Mouse (Mus musculus): Measurements from ENCODE around the gene Zbtb7b. TPM values are rescaled to one million over a fixed set of nuclear protein-coding genes. Genes with fewer than 3 reads are reported as not detected.

Zbtb7b gene
- polyA plus RNA-seq, 1 experiment from 2014 or later: 0.77 TPM

GRCm38 (mm10) chr3:89364631-89365030 lies 29.9 kb downstream of the Zbtb7b start:
- WGBS: 49% methylated on average over 8 of the region's 8 CpGs
- H3K4me3 ChIP-seq (replicated peaks; ENCODE audit: low read length): no peak overlapping the region
- no peak overlapping the region for H3K27ac ChIP-seq (ENCODE audit: low read length)
- H3K4me1 ChIP-seq (replicated peaks; ENCODE audit: control insufficient read depth, insufficient read depth, low read length): no peaks in the 10 kb centered on the region
- no peak for ATAC-seq
- H3K9ac ChIP-seq (replicated peaks; ENCODE audit: low read depth, low read length): no peak overlapping the region
- no peaks in the 10 kb centered on the region for H3K27me3 ChIP-seq (replicated peaks; ENCODE audit: control insufficient read depth, insufficient read depth, low read length)
- no peaks in the 10 kb centered on the region for H3K9me3 ChIP-seq (ENCODE audit: control insufficient read depth, low read length)
- no peak overlapping the region for H3K4me2 ChIP-seq (ENCODE audit: low read length)
- no peaks in the 10 kb centered on the region for H3K36me3 ChIP-seq (ENCODE audit: control insufficient read depth, insufficient read depth)

- Histone ChIP-seq H3K27ac (ENCODE audit: low read length) (no peak within 1 kb of the TSS), H3K27me3 (replicated peaks; ENCODE audit: control insufficient read depth, insufficient read depth, low read length) (no peaks in the 10 kb centered on the region), H3K9me3 (ENCODE audit: control insufficient read depth, low read length) (no peaks in the 10 kb centered on the region), H3K4me2 (ENCODE audit: low read length) (no peak within 1 kb of the TSS), H3K36me3 (ENCODE audit: control insufficient read depth, insufficient read depth) (no peaks in the 10 kb centered on the region), H3K9ac (replicated peaks; ENCODE audit: low read depth, low read length) (no peak within 1 kb of the TSS), H3K4me1 (replicated peaks; ENCODE audit: control insufficient read depth, insufficient read depth, low read length) (no peaks in the 10 kb centered on the region), H3K4me3 (replicated peaks; ENCODE audit: low read length) (no peak within 1 kb of the TSS)
- no peak for ATAC-seq
- WGBS: 86% methylated on average over 7 of the region's 7 CpGs
Measured at GRCm38 (mm10) chr3:89361675-89362074, 32.9 kb downstream of the Zbtb7b start, which contains the start of gene Dcst2. Gene Dcst2 (plus strand): TSS chr3:89361975.

DNA sequence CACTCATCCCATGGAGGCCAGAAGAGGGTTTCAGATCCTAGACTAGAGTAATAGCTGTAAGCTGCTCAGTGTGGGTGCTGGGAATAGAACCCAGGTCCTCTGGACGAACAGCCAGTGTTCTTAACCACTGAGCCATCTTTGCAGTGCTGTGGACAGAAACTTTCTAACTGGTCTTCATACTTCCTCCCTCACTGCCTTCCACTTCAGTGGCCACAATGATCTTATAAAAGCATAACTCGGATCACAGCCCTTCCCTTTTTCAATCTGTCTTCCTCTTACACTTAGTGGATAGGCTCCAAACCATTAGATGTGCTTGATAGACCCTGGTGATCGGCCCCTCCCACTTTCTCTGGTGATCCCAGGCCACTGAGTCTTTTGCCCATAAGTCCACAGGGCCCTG lies 34.3 kb downstream of the Zbtb7b start:
- no peak overlapping the region for H3K9ac ChIP-seq (replicated peaks; ENCODE audit: low read depth, low read length)
- H3K4me2 ChIP-seq (ENCODE audit: low read length): no peak overlapping the region
- H3K4me1 ChIP-seq (replicated peaks; ENCODE audit: control insufficient read depth, insufficient read depth, low read length): no peaks in the 10 kb centered on the region
- H3K36me3 ChIP-seq (ENCODE audit: control insufficient read depth, insufficient read depth): no peaks in the 10 kb centered on the region
- H3K27me3 ChIP-seq (replicated peaks; ENCODE audit: control insufficient read depth, insufficient read depth, low read length): no peaks in the 10 kb centered on the region
- H3K27ac ChIP-seq (ENCODE audit: low read length): no peak overlapping the region
- H3K4me3 ChIP-seq (replicated peaks; ENCODE audit: low read length): no peak overlapping the region
- WGBS: 67% methylated on average over 3 of the region's 3 CpGs
- H3K9me3 ChIP-seq (ENCODE audit: control insufficient read depth, low read length): no peaks in the 10 kb centered on the region
- no peak for ATAC-seq

- no peak for ATAC-seq
- Histone ChIP-seq H3K4me2 (ENCODE audit: low read length) (no peak overlapping the region), H3K36me3 (ENCODE audit: control insufficient read depth, insufficient read depth) (no peaks in the 10 kb centered on the region), H3K4me1 (replicated peaks; ENCODE audit: control insufficient read depth, insufficient read depth, low read length) (no peaks in the 10 kb centered on the region; the same call in 1 of the 2 replicates), H3K27ac (ENCODE audit: low read length) (no peak overlapping the region), H3K27me3 (replicated peaks; ENCODE audit: control insufficient read depth, insufficient read depth, low read length) (no peaks in the 10 kb centered on the region), H3K9me3 (ENCODE audit: control insufficient read depth, low read length) (no peaks in the 10 kb centered on the region), H3K4me3 (replicated peaks; ENCODE audit: low read length) (no peak overlapping the region), H3K9ac (replicated peaks; ENCODE audit: low read depth, low read length) (no peak overlapping the region)
- 75% methylated on average over 6 of the region's 6 CpGs for WGBS
Measured at GRCm38 (mm10) chr3:89359630-89360029, 34.9 kb downstream of the Zbtb7b start.

- Histone ChIP-seq H3K4me3 (replicated peaks; ENCODE audit: low read length) (no peak overlapping the region), H3K9me3 (ENCODE audit: control insufficient read depth, low read length) (no peaks in the 10 kb centered on the region), H3K4me1 (replicated peaks; ENCODE audit: control insufficient read depth, insufficient read depth, low read length) (no peaks in the 10 kb centered on the region; the same call in 1 of the 2 replicates), H3K27me3 (replicated peaks; ENCODE audit: control insufficient read depth, insufficient read depth, low read length) (no peaks in the 10 kb centered on the region), H3K4me2 (ENCODE audit: low read length) (no peak overlapping the region), H3K27ac (ENCODE audit: low read length) (no peak overlapping the region), H3K9ac (replicated peaks; ENCODE audit: low read depth, low read length) (no peak overlapping the region), H3K36me3 (ENCODE audit: control insufficient read depth, insufficient read depth) (no peaks in the 10 kb centered on the region)
- WGBS: 67% methylated on average over 9 of the region's 9 CpGs
- no peak for ATAC-seq
Measured at GRCm38 (mm10) chr3:89356029-89356428, 38.5 kb downstream of the Zbtb7b start.

DNA sequence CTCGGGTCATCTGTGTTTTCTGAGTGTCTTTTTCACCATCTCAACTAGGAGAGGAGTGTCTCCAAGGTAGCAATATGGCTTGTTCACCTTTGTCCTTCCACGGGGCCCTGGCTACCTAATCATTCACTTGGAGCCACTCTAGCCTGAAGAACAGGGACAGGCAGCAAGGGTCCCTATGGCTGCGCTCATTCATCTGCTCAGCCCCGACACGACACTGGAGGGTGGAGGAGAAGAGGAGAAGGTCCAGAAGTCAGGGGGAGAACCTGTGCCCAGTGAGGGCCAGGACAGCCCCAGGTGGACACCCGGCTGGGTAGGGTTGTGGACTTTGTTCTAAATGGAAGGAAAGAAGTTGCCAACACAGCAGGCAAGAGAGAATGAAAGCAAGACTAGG lies 39.1 kb downstream of the Zbtb7b start:
- H3K4me3 ChIP-seq (replicated peaks; ENCODE audit: low read length): no peak overlapping the region
- H3K27me3 ChIP-seq (replicated peaks; ENCODE audit: control insufficient read depth, insufficient read depth, low read length): no peaks in the 10 kb centered on the region
- 87% methylated on average over 6 of the region's 6 CpGs for WGBS
- ATAC-seq: no peak
- no peaks in the 10 kb centered on the region for H3K9me3 ChIP-seq (ENCODE audit: control insufficient read depth, low read length)
- H3K27ac ChIP-seq (ENCODE audit: low read length): no peak overlapping the region
- no peaks in the 10 kb centered on the region for H3K36me3 ChIP-seq (ENCODE audit: control insufficient read depth, insufficient read depth)
- H3K4me1 ChIP-seq (replicated peaks; ENCODE audit: control insufficient read depth, insufficient read depth, low read length): peaks cover 3% of the 10 kb centered on the region; the same call in 1 of the 2 replicates
- H3K4me2 ChIP-seq (ENCODE audit: low read length): no peak overlapping the region
- H3K9ac ChIP-seq (replicated peaks; ENCODE audit: low read depth, low read length): no peak overlapping the region

- Histone ChIP-seq H3K4me3 (replicated peaks; ENCODE audit: low read length) (no peak overlapping the region), H3K27ac (ENCODE audit: low read length) (no peak overlapping the region), H3K36me3 (ENCODE audit: control insufficient read depth, insufficient read depth) (no peaks in the 10 kb centered on the region), H3K4me1 (replicated peaks; ENCODE audit: control insufficient read depth, insufficient read depth, low read length) (peaks cover 7% of the 10 kb centered on the region; the same call in 1 of the 2 replicates), H3K27me3 (replicated peaks; ENCODE audit: control insufficient read depth, insufficient read depth, low read length) (no peaks in the 10 kb centered on the region), H3K9me3 (ENCODE audit: control insufficient read depth, low read length) (no peaks in the 10 kb centered on the region), H3K4me2 (ENCODE audit: low read length) (no peak overlapping the region), H3K9ac (replicated peaks; ENCODE audit: low read depth, low read length) (no peak overlapping the region)
- whole genome bisulfite sequencing: 21% methylated on average over 5 of the region's 5 CpGs
- ATAC-seq: no peak
Measured at GRCm38 (mm10) chr3:89354816-89355511, 39.6 kb downstream of the Zbtb7b start.

GRCm38 (mm10) chr3:89351271-89351670 lies 43.3 kb downstream of the Zbtb7b start:
- H3K4me2 ChIP-seq (ENCODE audit: low read length): no peak overlapping the region
- H3K36me3 ChIP-seq (ENCODE audit: control insufficient read depth, insufficient read depth): no peaks in the 10 kb centered on the region
- 79% methylated on average over 5 of the region's 5 CpGs for WGBS
- no peaks in the 10 kb centered on the region for H3K9me3 ChIP-seq (ENCODE audit: control insufficient read depth, low read length)
- no peak overlapping the region for H3K27ac ChIP-seq (ENCODE audit: low read length)
- H3K4me1 ChIP-seq (replicated peaks; ENCODE audit: control insufficient read depth, insufficient read depth, low read length): peaks cover 12% of the 10 kb centered on the region; the same call in 1 of the 2 replicates
- no peak overlapping the region for H3K9ac ChIP-seq (replicated peaks; ENCODE audit: low read depth, low read length)
- no peak overlapping the region for H3K4me3 ChIP-seq (replicated peaks; ENCODE audit: low read length)
- ATAC-seq: no peak
- no peaks in the 10 kb centered on the region for H3K27me3 ChIP-seq (replicated peaks; ENCODE audit: control insufficient read depth, insufficient read depth, low read length)

DNA sequence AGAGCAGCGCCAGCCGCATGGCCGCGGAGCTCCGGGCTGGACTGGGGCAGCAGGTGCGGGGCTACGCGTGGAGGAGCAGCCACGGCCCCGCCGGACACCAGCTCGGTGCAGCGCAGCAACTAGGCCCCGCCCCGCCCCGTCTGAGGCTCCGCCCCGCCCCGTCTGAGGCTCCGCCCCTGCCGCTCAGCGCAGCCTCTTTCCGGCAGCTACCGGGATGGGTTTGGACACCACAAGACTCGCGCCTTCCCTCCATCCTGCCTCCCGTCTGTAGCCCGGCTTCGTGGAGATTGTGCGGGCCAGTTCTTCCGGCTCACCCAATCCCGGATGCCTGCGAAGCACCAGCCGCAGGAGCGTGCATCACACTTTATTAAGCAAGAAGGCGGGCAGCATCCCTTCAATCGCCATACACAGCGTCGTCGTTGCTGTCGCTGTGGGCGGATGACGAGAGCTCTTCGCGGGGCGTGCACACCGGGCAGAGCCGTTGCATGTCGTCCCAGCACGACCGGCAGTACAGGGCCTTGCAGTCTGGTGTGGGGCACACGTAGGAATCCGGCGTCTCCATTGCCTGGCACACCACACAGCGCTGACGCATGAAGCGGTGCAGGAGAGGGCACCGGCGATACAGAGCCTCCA lies 44.6 kb downstream of the Zbtb7b start, which contains the start of gene Adam15:
Gene Adam15, minus strand, starts transcription at position 128 of the 633 bp plus-strand sequence.
- Histone ChIP-seq H3K9ac (replicated peaks; ENCODE audit: low read depth, low read length) (peak within 1 kb of the TSS; percentile 70), H3K4me3 (replicated peaks; ENCODE audit: low read length) (peak within 1 kb of the TSS; percentile 69), H3K4me2 (ENCODE audit: low read length) (peak within 1 kb of the TSS; percentile 97), H3K36me3 (ENCODE audit: control insufficient read depth, insufficient read depth) (no peaks in the 10 kb centered on the region), H3K27me3 (replicated peaks; ENCODE audit: control insufficient read depth, insufficient read depth, low read length) (no peaks in the 10 kb centered on the region), H3K4me1 (replicated peaks; ENCODE audit: control insufficient read depth, insufficient read depth, low read length) (peaks cover 12% of the 10 kb centered on the region; the same call in 1 of the 2 replicates), H3K27ac (ENCODE audit: low read length) (peak within 1 kb of the TSS; percentile 84), H3K9me3 (ENCODE audit: control insufficient read depth, low read length) (no peaks in the 10 kb centered on the region)
- ATAC-seq: peak; percentile 95
- under 1% methylated on average over 58 of the region's 59 CpGs for WGBS

Measured in forebrain, embryonic 16.5 days (tissue).